Mouse (Mus musculus): ENCODE results near the gene Neu3. TPM values are rescaled to one million over a fixed set of nuclear protein-coding genes. Genes with fewer than 3 reads are reported as not detected.

The Neu3 gene
- polyA plus RNA-seq (2015; fragmentation: Nextera tagmentation; extraction: Ambion mirVana): 2.2 and 2.6 TPM in 2 replicates

GRCm38 (mm10) chr7:99828083-99828570, at the start of gene Neu3:
Gene Neu3 (minus strand): TSS chr7:99828417.
- Histone ChIP-seq H3K36me3 (no peaks in the 10 kb centered on the region), H3K4me2 (peak within 1 kb of the TSS; percentile 61), H3K4me1 (peaks cover 3% of the 10 kb centered on the region; the same call in 1 of the 2 replicates), H3K9ac (peak within 1 kb of the TSS; percentile 71), H3K27ac (peak within 1 kb of the TSS; percentile 80), H3K9me3 (no peaks in the 10 kb centered on the region), H3K4me3 (peak within 1 kb of the TSS; percentile 49), H3K27me3 (no peaks in the 10 kb centered on the region)
- ATAC-seq (ENCODE audit: insufficient number of reproducible peaks, insufficient read depth, low FRiP score, low TSS enrichment, low read depth): peak; percentile 94
- WGBS: under 1% methylated on average over 26 of the region's 26 CpGs

GRCm38 (mm10) chr7:99876345-99876744, 48.1 kb upstream of the Neu3 start:
- no peak overlapping the region for H3K9ac ChIP-seq
- no peaks in the 10 kb centered on the region for H3K36me3 ChIP-seq
- H3K27me3 ChIP-seq: no peaks in the 10 kb centered on the region
- WGBS: 2% methylated on average over 3 of the region's 3 CpGs
- H3K27ac ChIP-seq: no peak overlapping the region
- H3K9me3 ChIP-seq: no peaks in the 10 kb centered on the region
- 0 out of 2 replicates have a peak, but pooled peaks have one; percentile 32 for ATAC-seq (ENCODE audit: insufficient number of reproducible peaks, insufficient read depth, low FRiP score, low TSS enrichment, low read depth)
- H3K4me3 ChIP-seq: no peak overlapping the region
- H3K4me1 ChIP-seq: peaks cover 6% of the 10 kb centered on the region; the same call in 1 of the 2 replicates
- H3K4me2 ChIP-seq: no peak overlapping the region

DNA sequence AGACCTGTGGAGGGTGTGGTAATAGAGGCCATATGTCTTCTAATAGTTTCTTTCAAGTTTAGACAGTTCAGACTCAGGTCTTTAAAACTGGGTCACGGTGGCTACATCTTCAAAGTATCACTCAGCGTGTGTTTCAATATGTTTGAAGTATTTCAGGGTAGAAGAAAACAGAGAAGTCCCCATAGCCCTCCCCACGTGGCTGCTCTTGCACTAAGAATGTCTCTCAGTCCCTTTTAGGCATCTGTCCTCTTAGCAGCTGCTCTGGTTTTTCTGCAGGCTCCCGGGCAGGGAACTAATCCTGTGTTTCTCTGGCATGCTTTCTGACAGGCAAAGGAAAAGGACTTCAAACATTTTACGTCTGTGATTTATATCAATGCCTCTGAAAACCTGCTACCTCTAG, 47.7 kb upstream of the Neu3 start:
- Histone ChIP-seq H3K27ac (no peak overlapping the region), H3K9ac (no peak overlapping the region), H3K4me1 (peaks cover 6% of the 10 kb centered on the region; the same call in 1 of the 2 replicates), H3K4me3 (no peak overlapping the region), H3K9me3 (no peaks in the 10 kb centered on the region), H3K4me2 (no peak overlapping the region), H3K36me3 (no peaks in the 10 kb centered on the region), H3K27me3 (no peaks in the 10 kb centered on the region)
- no peak for ATAC-seq (ENCODE audit: insufficient number of reproducible peaks, insufficient read depth, low FRiP score, low TSS enrichment, low read depth)
- WGBS: 24% methylated on average over 5 of the region's 5 CpGs

- Histone ChIP-seq H3K36me3 (no peaks in the 10 kb centered on the region), H3K27ac (no peak overlapping the region), H3K9me3 (no peaks in the 10 kb centered on the region), H3K9ac (no peak overlapping the region), H3K4me3 (no peak overlapping the region), H3K27me3 (no peaks in the 10 kb centered on the region), H3K4me1 (peaks cover 6% of the 10 kb centered on the region; the same call in 1 of the 2 replicates), H3K4me2 (no peak overlapping the region)
- 72% methylated on average over 6 of the region's 6 CpGs for WGBS
- no peak for ATAC-seq (ENCODE audit: insufficient number of reproducible peaks, insufficient read depth, low FRiP score, low TSS enrichment, low read depth)
Measured at GRCm38 (mm10) chr7:99873965-99874364, 45.7 kb upstream of the Neu3 start.

GRCm38 (mm10) chr7:99869296-99869695, 41.1 kb upstream of the Neu3 start:
- H3K4me3 ChIP-seq: no peak overlapping the region
- 65% methylated on average over 4 of the region's 4 CpGs for WGBS
- no peak overlapping the region for H3K4me2 ChIP-seq
- no peaks in the 10 kb centered on the region for H3K36me3 ChIP-seq
- no peak overlapping the region for H3K27ac ChIP-seq
- peaks cover 9% of the 10 kb centered on the region; the same call in 1 of the 2 replicates for H3K4me1 ChIP-seq
- ATAC-seq (ENCODE audit: insufficient number of reproducible peaks, insufficient read depth, low FRiP score, low TSS enrichment, low read depth): no peak
- H3K9me3 ChIP-seq: no peaks in the 10 kb centered on the region
- no peak overlapping the region for H3K9ac ChIP-seq
- H3K27me3 ChIP-seq: no peaks in the 10 kb centered on the region

DNA sequence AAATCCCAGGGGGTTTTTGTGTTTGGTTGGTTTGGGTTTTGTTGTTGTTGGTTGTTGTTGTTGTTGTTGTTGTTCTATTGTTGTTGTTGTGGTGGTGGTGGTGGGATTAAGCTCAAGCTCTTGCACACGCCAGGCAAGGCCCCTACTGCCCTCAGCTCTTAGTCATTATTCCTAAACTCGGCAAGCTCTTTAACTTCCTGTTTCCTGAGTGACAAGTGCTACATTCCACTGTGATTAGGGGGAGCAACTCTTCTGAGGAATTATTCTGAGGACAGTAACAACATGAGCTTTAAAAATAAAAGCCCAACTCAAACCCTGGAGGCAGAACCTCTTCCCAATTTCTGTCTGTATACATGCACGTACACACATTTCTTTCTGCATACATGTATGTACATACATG, 37.0 kb upstream of the Neu3 start:
- Histone ChIP-seq H3K27me3 (no peaks in the 10 kb centered on the region), H3K36me3 (no peaks in the 10 kb centered on the region), H3K4me3 (no peak overlapping the region), H3K9me3 (no peaks in the 10 kb centered on the region), H3K4me1 (peaks cover 9% of the 10 kb centered on the region; the same call in 1 of the 2 replicates), H3K27ac (no peak overlapping the region), H3K4me2 (no peak overlapping the region), H3K9ac (no peak overlapping the region)
- 38% methylated on average over 3 of the region's 3 CpGs for WGBS
- no peak for ATAC-seq (ENCODE audit: insufficient number of reproducible peaks, insufficient read depth, low FRiP score, low TSS enrichment, low read depth)

DNA sequence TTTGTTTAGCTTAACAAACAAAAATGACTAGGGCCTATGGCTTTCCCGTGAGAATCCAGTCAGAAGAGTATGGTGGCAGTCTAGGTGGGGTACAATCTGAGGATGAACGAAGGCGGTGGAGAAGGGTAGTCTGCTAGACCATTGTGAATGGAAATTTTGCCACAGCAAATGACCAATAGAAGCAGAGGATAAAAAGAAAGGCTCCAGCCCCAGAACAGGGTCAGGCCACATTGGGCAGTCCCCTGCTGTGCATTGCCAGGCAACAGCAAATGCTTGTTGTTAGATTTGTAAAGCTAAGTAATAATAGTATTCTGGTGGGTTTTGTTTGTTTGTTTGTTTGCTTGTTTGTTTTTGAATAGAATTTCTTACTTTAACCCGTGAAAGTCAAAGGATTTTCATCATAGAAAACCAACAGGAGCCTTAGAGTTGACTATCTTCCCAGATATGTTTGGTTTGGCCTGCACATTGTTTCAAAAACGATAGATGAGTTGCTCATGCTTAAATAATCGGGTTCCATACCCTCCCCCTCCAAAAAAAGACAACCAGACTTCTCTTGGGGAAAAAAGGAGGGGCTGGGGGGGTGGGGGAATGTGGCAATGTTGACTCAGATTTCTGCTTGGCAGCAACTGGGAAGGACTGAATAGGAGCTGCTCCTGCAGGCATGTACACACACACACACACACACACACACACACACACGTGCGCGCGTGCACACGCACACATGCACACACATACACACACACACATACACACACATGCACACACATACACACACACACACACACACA, 36.2 kb upstream of the Neu3 start:
- Histone ChIP-seq H3K27me3 (no peaks in the 10 kb centered on the region), H3K9me3 (no peaks in the 10 kb centered on the region), H3K36me3 (no peaks in the 10 kb centered on the region), H3K9ac (no peak overlapping the region), H3K27ac (no peak overlapping the region), H3K4me3 (no peak overlapping the region), H3K4me2 (no peak overlapping the region), H3K4me1 (peaks cover 9% of the 10 kb centered on the region; the same call in 1 of the 2 replicates)
- whole genome bisulfite sequencing: 59% methylated on average over 8 of the region's 11 CpGs
- no peak for ATAC-seq (ENCODE audit: insufficient number of reproducible peaks, insufficient read depth, low FRiP score, low TSS enrichment, low read depth)

- no peak for ATAC-seq (ENCODE audit: insufficient number of reproducible peaks, insufficient read depth, low FRiP score, low TSS enrichment, low read depth)
- Histone ChIP-seq H3K9me3 (no peaks in the 10 kb centered on the region), H3K9ac (no peak within 1 kb of the TSS), H3K27ac (no peak within 1 kb of the TSS), H3K36me3 (no peaks in the 10 kb centered on the region), H3K4me3 (no peak within 1 kb of the TSS), H3K27me3 (no peaks in the 10 kb centered on the region), H3K4me1 (peaks cover 12% of the 10 kb centered on the region; the same call in 1 of the 2 replicates), H3K4me2 (no peak within 1 kb of the TSS)
- WGBS: 48% methylated on average over 7 of the region's 7 CpGs
Measured at GRCm38 (mm10) chr7:99863362-99863761, 35.1 kb upstream of the Neu3 start, which contains the start of gene Spcs2. Gene Spcs2 (minus strand): TSS chr7:99863462.

- Histone ChIP-seq H3K27ac (peak within 1 kb of the TSS; percentile 30; the same call in 1 of the 2 replicates), H3K27me3 (no peaks in the 10 kb centered on the region), H3K4me2 (peak within 1 kb of the TSS; percentile 87), H3K4me3 (peak within 1 kb of the TSS; percentile 68), H3K4me1 (peaks cover 19% of the 10 kb centered on the region), H3K9ac (peak within 1 kb of the TSS; percentile 88), H3K36me3 (peaks cover 20% of the 10 kb centered on the region), H3K9me3 (no peaks in the 10 kb centered on the region)
- under 1% methylated on average over 42 of the region's 42 CpGs for whole genome bisulfite sequencing
- peak; percentile 97 for ATAC-seq (ENCODE audit: insufficient number of reproducible peaks, insufficient read depth, low FRiP score, low TSS enrichment, low read depth)
Measured at GRCm38 (mm10) chr7:99858813-99859585, 30.8 kb upstream of the Neu3 start, which contains the start of gene Xrra1. Gene Xrra1 (plus strand): TSS chr7:99859116.

DNA sequence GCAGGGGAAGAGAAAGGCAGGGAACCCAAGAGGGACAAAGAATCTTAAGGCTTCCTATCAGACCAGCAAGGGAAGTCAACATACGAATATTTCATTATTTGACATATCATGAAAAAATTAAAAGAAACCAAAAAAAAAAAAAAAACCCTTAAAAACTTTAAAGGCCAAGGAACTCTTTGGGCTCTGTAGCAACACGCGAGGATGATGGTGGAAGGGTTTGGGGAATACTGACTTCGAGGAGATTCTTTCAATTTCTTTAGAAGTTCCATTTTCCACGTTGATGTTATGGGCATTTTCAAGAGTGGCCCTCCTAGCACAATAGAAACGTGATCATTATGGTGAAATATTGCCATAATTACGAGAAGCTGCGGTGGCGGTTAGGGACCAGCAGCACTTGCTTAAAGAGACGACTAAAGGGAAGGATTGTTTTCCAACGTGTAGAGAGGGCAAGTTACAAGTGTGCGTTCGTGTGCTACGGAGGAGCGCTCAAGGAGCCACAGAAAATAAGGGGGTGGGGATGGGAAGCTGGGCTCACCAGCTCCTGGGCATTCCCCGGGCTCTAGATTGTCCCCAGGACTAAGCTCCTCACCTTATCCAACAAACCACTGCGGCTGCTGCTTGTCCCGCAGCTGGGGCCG, 30.1 kb upstream of the Neu3 start:
- under 1% methylated on average over 19 of the region's 19 CpGs for WGBS
- peak overlapping the region; percentile 88 for H3K9ac ChIP-seq
- H3K9me3 ChIP-seq: no peaks in the 10 kb centered on the region
- H3K27me3 ChIP-seq: no peaks in the 10 kb centered on the region
- peak overlapping the region; percentile 68 for H3K4me3 ChIP-seq
- peak overlapping the region; percentile 30; the same call in 1 of the 2 replicates for H3K27ac ChIP-seq
- peaks cover 27% of the 10 kb centered on the region for H3K36me3 ChIP-seq
- H3K4me1 ChIP-seq: peaks cover 19% of the 10 kb centered on the region
- ATAC-seq (ENCODE audit: insufficient number of reproducible peaks, insufficient read depth, low FRiP score, low TSS enrichment, low read depth): 0 out of 2 replicates have a peak, but pooled peaks have one; percentile 34
- peak overlapping the region; percentile 87 for H3K4me2 ChIP-seq
